Mouse (Mus musculus): Measurements from ENCODE around the gene Rps10.

DNA sequence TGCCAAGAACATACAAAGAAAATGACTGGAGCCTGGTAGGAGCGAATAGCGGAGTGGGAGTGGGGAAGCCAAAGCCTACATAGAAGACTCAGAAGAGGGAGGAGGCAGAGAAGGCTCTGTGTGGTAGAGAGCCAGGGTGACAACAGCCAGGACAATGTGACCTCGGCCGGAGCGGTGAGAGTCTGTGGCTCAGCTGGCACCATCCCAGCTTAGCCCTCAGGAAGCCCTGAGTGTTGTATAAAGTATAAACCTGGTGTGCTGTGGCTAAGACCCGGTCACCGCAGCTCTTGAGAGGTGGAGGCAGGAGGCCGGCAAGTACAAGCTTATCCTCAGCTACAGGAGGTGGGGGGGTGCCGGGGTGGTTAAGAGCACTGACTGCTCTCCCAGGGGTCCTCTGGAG lies 864 bp upstream of the Rps10 start:
- TF ChIP-seq CTCF (IDR thresholded peaks at IDR 0.05; ENCODE audit: extremely low read depth, insufficient read length, insufficient replicate concordance, low read depth, low read length) = no peak
- no peak for TF ChIP-seq POLR2A (IDR thresholded peaks at IDR 0.05; ENCODE audit: low read depth, low read length)

Measured in small intestine, adult 2 months (tissue).